Mouse (Mus musculus): ENCODE data around the gene Smtn.

DNA sequence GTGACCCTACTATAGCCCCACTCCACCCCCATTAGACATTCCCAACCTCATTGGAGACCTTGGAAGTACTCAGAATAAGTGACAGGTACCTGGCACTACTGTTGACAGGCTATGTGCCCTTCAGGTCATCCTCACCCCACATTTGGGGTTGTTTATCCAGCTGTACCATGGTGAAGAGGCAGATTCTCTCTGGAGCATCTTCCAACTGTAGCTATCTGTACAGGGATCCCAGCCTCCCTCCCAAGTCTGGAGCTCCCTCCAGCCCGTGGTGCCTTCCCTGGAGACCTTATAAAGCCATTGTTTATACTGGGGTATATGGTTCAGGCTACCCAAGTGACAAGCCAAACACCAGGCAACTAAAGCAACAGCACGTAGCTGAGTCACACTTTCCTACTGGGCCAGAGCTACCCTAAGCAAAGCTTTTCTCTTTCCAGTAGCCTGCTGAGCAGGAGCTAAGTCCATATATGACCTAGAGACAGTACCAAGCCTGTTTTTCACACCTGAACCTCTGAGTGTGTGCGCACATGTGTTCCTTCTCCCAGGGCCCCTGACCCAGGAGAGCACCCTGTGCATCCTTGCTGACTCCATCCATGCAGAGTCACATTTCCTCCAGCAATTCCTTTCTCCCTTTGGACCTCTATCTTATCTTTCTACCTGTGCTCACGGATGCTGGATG lies 21.2 kb downstream of the Smtn start:
- TF ChIP-seq POLR2A (IDR thresholded peaks at IDR 0.05; ENCODE audit: borderline replicate concordance, extremely low read depth, low read depth, low read length) (no peak), CTCF (IDR thresholded peaks at IDR 0.05; ENCODE audit: insufficient read depth, low read length) (no peak)

Measured in lung, adult 2 months (tissue).